Comparison of ENCODE assay signal across 8 mouse cellular contexts in genomic region chr6:30469370-30469769, GRCm38 (mm10). TPM values are rescaled to one million over a fixed set of nuclear protein-coding genes. Genes with fewer than 3 reads are reported as not detected.
DNase-seq lines count a peak whose midpoint lies in the region; ATAC-seq lines count a peak whose summit lies in the region.

No protein-coding gene starts in this region.

- H3K27ac ChIP-seq in embryonic facial prominence, embryonic 15.5 days (replicated peaks), result no peak overlapping the region
- H3K27ac ChIP-seq in limb, embryonic 13.5 days, result peak overlapping the region; percentile 33; the same call in 1 of the 2 replicates

- peak; percentile 74; the same call in 1 of the 2 replicates for ATAC-seq in embryonic facial prominence, embryonic 15.5 days (ENCODE audit: insufficient number of reproducible peaks, low FRiP score, low TSS enrichment, low read depth)
- ATAC-seq in limb, embryonic 13.5 days (ENCODE audit: low FRiP score, low read depth), result no peak

- 68% methylated on average over 12 of the region's 12 CpGs for WGBS in embryonic facial prominence, embryonic 15.5 days
- 78% methylated on average over 12 of the region's 12 CpGs for WGBS in limb, embryonic 13.5 days

- no peaks in the 10 kb centered on the region for H3K27me3 ChIP-seq in embryonic facial prominence, embryonic 15.5 days
- H3K27me3 ChIP-seq in limb, embryonic 13.5 days, result no peaks in the 10 kb centered on the region

- H3K9me3 ChIP-seq in embryonic facial prominence, embryonic 15.5 days (replicated peaks), result no peaks in the 10 kb centered on the region
- H3K9me3 ChIP-seq in limb, embryonic 13.5 days, result no peaks in the 10 kb centered on the region

- H3K36me3 ChIP-seq in embryonic facial prominence, embryonic 15.5 days, result no peaks in the 10 kb centered on the region
- no peaks in the 10 kb centered on the region for H3K36me3 ChIP-seq in limb, embryonic 13.5 days

- H3K4me1 ChIP-seq in embryonic facial prominence, embryonic 15.5 days, result peaks cover 9% of the 10 kb centered on the region; the same call in 1 of the 2 replicates
- H3K4me1 ChIP-seq in limb, embryonic 13.5 days, result peaks cover 20% of the 10 kb centered on the region; the same call in 1 of the 2 replicates

- peak; percentile 58 to 73 for DNase-seq in kidney, postnatal 4 days
- no peak for DNase-seq in kidney, postnatal 36 days
- DNase-seq in adrenal gland, adult 8-10 months, result peak; percentile 52
- no peak for DNase-seq in embryo, embryonic 10.5 days (ENCODE audit: low spot score)
- DNase-seq in spleen, adult 18-20 months, result no peak
- no peak for DNase-seq in spleen, adult 12 weeks (ENCODE audit: low spot score)

- no peak overlapping the region for H3K4me2 ChIP-seq in embryonic facial prominence, embryonic 15.5 days (replicated peaks)
- H3K4me2 ChIP-seq in limb, embryonic 13.5 days (replicated peaks), result no peak overlapping the region

- no peak overlapping the region for H3K4me3 ChIP-seq in embryonic facial prominence, embryonic 15.5 days (replicated peaks)
- no peak overlapping the region for H3K4me3 ChIP-seq in limb, embryonic 13.5 days

- no peak overlapping the region for H3K9ac ChIP-seq in embryonic facial prominence, embryonic 15.5 days
- no peak overlapping the region for H3K9ac ChIP-seq in limb, embryonic 13.5 days

RNA-seq across cellular contexts. Expression of gene Tmem209, which starts 40.2 kb away (rescaled TPM):
- 10 to 100 TPM; 24.4 to 32.6 (median 28.6) TPM for total RNA-seq in adrenal gland, adult 8-10 months (2022)
- 27.5 and 29.1 TPM in 2 replicates for polyA plus RNA-seq in embryonic facial prominence, embryonic 15.5 days (2015; fragmentation: Nextera tagmentation; extraction: Ambion mirVana)
- polyA plus RNA-seq in limb, embryonic 13.5 days (2015; fragmentation: Nextera tagmentation; extraction: Ambion mirVana), result 34.7 and 34.9 TPM in 2 replicates

RNA-seq across cellular contexts. Expression of gene Ssmem1, which starts 40.3 kb away (rescaled TPM):
- total RNA-seq in adrenal gland, adult 8-10 months (2022), result under 1 TPM in 3 of 4 experiments, not detected in 1; 0.24 to 0.92 (median 0.35) TPM
- 0.14 and 0.52 TPM in 2 replicates for polyA plus RNA-seq in embryonic facial prominence, embryonic 15.5 days (2015; fragmentation: Nextera tagmentation; extraction: Ambion mirVana)
- polyA plus RNA-seq in limb, embryonic 13.5 days (2015; fragmentation: Nextera tagmentation; extraction: Ambion mirVana), result 0.22 and 0.34 TPM in 2 replicates

Comparison
In these comparisons a context has a peak if more than half of its experiments do, and no peak if none do; other contexts are left out.
1. DNase-seq: peak in kidney, postnatal 4 days (2 of 2) and adrenal gland, adult 8-10 months (single experiment); none in kidney, postnatal 36 days (0 of 2), embryo, embryonic 10.5 days (single experiment), spleen, adult 18-20 months (0 of 2) and spleen, adult 12 weeks (single experiment).